Mouse (Mus musculus) telencephalon, adult 2 months (tissue): ENCODE measurements around the gene Celf2.
A peak's percentile ranks its signal among the peaks of the same experiment; 100 is the strongest.

Experiments
- DNase-seq: peaks from one replicate; pipeline ENCODE4 v3.0.0-alpha.2; 2011; ENCODE audit warnings: low read depth, low spot score

Celf2 gene

GRCm38 (mm10) chr2:7207691-7208504 is 301.5 kb downstream of the Celf2 start:
- no peak for DNase-seq

DNA sequence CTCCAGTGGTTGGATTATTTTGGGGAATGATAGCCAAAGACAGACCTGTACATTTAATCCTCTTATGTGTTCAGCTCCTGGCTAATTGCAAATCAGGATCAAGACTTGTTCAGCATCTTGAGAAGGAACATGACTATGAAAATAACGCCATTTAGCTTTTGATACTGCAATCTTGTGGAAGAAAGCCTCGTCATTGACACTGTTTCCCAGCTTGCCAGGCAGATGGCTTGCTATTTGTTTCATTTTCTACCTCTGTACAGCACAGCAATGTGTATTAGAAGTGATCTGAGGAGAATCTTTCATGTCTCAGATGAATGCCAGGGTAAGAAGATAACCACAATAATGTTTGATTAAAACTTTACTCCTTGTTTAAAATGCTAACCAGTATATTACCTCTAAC is 315.9 kb downstream of the Celf2 start:
- no peak for DNase-seq

DNA sequence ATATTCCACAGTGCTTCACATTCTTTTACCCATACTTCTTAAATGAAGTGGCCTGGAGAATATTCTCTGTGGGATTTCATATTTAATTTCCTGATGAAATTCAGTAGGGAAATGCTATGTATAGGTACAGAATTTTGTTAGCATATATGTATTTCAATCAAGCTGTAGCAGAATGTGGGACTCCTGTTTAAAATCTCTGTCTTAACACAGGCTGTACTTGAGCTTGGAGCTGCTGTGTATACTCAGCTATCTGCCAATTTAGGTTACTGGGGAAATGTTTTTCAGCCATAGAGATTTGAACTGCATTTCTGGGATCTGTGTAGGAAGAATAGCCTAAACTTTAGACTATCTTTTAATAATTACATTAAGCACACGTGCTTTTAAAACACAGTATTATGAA is 330.2 kb downstream of the Celf2 start:
- DNase-seq, result no peak

GRCm38 (mm10) chr2:7173271-7174064 is 335.9 kb downstream of the Celf2 start:
- no peak for DNase-seq

DNA sequence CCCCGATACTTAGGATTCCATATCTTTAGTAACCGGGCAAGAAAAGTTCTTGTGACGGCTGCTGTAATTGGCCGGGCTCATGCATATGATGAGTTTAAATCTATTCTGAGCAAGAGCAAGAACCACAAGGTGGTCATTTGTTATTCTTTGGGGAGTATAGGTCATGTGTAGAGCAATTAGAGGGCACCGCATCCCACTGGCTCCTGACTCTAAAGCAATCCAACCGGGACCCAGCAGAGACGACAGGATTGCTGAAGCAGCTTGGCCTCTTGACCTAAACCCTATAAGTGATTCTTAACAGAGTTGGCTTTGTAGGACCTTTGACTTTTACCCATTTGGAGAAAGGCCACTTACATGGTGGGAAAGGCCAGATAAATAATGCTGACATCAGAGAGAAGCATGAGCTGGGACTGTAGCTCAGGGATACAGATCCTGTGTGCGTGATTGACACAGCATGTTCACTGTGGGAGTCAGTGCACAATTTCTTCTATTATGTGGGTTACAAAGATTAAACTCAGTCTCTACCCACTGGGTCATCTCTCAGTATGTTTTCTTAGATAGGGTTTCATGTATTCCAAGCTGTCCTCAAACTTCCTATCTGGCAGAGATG is 338.2 kb downstream of the Celf2 start:
- no peak for DNase-seq

GRCm38 (mm10) chr2:7165786-7166185 is 343.6 kb downstream of the Celf2 start:
- no peak for DNase-seq

GRCm38 (mm10) chr2:7160108-7160507 is 349.3 kb downstream of the Celf2 start:
- no peak for DNase-seq

GRCm38 (mm10) chr2:7147303-7147702 is 362.1 kb downstream of the Celf2 start:
- DNase-seq, result no peak

DNA sequence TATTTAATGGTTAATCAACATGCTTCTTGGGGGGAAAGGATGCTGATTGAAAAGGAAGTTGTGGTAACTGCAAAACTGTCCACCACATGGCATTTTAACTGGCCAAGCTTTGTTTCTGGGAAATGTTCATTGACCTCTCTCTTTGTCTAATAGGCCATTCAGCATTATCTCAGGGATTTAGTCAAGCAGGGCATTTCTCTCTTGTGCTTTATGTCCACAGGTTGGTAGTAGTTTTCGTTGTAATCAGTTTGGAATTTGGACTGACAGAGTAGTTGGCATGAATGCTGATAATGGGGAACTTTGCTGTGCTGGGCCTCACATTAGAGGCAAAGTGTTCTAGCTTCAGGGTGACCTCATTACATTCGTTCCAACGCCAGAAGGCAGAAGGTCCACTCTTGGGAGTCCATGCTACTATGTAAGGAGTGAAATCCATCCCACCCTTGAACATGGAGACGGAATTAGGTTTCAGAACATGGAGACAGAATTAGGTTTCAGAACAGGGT is 363.8 kb downstream of the Celf2 start:
- no peak for DNase-seq

DNA sequence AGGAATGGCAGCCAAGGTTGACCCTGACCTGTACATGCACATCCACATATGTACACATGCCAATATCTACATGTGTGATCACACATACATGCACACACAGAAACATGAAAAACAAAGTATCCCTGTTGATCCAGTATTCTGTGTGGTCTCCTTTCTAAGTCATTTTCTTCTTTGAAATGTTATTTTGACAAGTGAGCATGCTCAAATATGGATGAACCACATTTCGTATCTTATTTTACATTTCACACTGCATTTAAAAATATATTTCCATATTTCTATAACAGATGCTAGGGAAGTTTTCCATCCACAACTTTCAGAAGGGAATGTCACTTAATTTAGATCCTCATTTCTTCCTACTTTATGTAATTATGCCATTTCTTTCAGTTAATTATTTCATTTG is 364.5 kb downstream of the Celf2 start:
- DNase-seq, result peak; percentile 69

- DNase-seq, result no peak
Observed at GRCm38 (mm10) chr2:7123366-7123765, 386.0 kb downstream of the Celf2 start.

GRCm38 (mm10) chr2:7115801-7116200 is 393.6 kb downstream of the Celf2 start:
- DNase-seq, result no peak

DNA sequence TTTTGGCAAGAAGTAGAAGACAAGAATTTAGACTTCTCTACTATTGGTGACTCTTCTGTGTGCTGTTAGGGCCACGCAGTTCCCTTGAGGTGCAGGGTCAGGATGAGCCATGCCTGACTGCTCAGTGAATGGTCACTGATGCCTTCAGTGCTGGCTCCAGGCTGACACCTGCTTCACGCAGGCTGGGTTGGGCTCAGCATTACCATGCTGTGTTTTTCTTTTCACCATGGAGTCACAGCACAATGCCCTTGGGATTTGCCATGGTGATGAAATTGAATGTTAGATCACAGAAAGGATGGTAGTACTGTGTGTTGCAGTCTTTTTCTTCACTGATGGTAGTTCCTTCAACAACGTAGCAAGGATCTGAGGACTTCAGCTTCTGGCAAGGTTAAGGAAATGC is 394.2 kb downstream of the Celf2 start:
- DNase-seq, result no peak

GRCm38 (mm10) chr2:7113738-7114137 is 395.6 kb downstream of the Celf2 start:
- no peak for DNase-seq

DNA sequence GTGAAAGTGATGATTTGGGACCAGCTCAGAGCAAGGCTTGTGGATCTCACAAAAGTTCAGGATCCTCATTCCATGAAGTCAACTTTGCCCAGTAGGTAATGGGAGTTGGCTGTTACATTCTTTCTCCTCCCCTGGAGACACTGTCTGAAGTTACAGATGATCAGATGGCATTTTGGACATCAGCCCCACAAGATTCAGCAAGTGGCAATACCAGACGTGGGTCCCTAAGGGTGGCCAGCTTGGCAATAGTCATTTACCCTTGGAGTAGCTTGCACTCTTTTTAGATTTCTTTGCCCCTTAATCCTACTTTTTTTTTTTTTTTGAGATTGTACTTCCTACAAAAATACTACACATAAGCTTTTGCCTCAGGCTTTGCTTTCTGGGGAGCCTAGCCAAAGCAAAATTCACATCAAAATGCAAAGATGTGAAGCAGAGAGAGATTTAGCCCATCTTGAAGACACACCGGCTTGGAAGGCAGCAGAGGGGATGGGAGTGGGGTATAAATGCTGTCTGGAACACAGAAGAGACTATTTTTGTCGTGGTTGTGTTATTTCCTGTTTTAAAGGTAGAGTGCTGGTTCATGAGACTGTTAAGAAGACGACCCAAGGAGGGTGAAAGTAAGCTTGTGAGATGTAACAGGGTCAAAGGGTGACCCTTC is 397.1 kb downstream of the Celf2 start:
- DNase-seq, result peak; percentile 50

- DNase-seq, result no peak
Observed at GRCm38 (mm10) chr2:7093414-7093813, 415.9 kb downstream of the Celf2 start.

GRCm38 (mm10) chr2:7092641-7093040 is 416.7 kb downstream of the Celf2 start:
- DNase-seq, result no peak

- no peak for DNase-seq
Observed at GRCm38 (mm10) chr2:7090496-7090895, 418.9 kb downstream of the Celf2 start.

DNA sequence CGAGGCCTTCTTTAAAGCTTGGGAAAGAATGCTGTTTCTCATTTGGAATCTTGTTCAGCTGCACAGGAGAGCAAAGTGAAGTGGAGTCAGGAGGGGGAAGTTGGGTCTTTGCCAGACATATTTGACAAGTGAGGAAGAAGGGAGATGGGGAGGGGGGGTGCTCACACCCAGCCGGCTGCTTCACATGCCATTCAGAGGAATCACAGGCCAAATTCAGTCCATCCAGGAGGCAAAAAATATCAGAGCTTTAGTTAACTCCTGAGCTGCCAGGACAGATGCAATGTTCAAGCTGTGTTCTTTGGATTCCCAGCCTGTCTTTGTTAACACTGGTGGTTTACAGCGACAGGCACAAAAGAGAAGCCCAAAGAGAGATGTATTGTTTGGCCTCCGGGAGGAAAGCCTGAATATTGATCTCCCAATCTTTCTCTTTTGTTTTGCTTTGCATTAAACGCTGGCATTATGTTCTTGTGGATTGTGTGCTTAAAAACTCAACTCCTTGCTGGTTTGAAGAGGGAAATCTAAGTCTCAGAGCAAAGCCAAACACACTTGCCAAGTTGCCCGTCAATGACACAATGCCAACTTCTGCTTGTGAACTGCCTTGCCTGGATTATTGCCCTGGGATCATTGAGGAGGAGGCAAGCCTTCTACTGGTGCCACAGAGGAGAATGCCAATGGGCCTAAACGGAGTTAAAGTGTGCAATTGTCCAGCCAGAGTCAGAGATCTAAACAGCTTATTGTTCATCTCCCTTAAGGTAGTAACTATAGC is 420.1 kb downstream of the Celf2 start:
- DNase-seq, result no peak

GRCm38 (mm10) chr2:7088536-7088935 is 420.8 kb downstream of the Celf2 start:
- DNase-seq, result no peak

DNA sequence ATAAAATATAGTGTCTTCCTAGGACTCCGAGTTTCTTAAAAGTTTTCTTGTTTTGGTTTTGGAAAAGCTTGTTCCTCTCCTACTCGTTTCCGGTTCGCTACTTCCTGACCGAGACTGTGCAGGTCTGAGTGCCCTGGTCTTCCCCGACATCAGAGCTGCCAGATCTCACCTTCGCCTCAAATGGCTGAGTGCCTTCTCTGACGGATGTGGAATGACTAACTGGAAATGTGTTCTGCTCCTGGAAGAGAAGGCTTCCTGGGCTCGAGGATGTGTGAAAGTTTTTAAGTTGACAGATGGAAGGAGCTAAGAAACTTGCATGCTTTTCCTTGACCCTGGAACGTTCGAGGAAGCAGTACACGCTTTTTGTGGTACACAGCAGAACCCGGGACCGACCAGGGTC is 421.9 kb downstream of the Celf2 start:
- DNase-seq, result no peak
